Mouse (Mus musculus) thymus, adult 2 months (tissue): ENCODE measurements around the gene Mobp. TPM values are rescaled to one million over a fixed set of nuclear protein-coding genes. Genes with fewer than 3 reads are reported as not detected.
A peak's percentile ranks its signal among the peaks of the same experiment; 100 is the strongest.
"Not testable (repeated sequence)": the region's sequence is repeated elsewhere in the genome, so short reads cannot be mapped to it uniquely, and the experiment has no call there.

Source experiments
- DNase-seq: peaks from one replicate; pipeline ENCODE4 v3.0.0; 2021
- H3K27ac ChIP-seq: fragments of 200-500 bp; 2 replicates; pipeline ENCODE4 v1.5.1; 2012; ENCODE audit warnings: low read length, control low read depth; ENCODE audit not compliant: control insufficient read depth, insufficient read depth
- H3K27me3 ChIP-seq: fragments of 200-500 bp; 2 replicates; pipeline ENCODE4 v1.6.1; 2012; ENCODE audit warnings: mild to moderate bottlenecking, low read length, moderate library complexity, mixed read lengths; ENCODE audit not compliant: control insufficient read depth, insufficient read depth
- H3K36me3 ChIP-seq: fragments of 200-500 bp; 2 replicates; pipeline ENCODE4 v1.6.1; 2012; ENCODE audit warnings: mild to moderate bottlenecking, low read length, moderate library complexity; ENCODE audit not compliant: control insufficient read depth, insufficient read depth
- H3K4me1 ChIP-seq: fragments of 200-500 bp; replicated peaks from 2 replicates; pipeline ENCODE4 v1.6.1; 2012; ENCODE audit warnings: low read length; ENCODE audit not compliant: control insufficient read depth, insufficient read depth
- H3K4me3 ChIP-seq: fragments of 200-500 bp; 2 replicates; pipeline ENCODE4 v1.5.1; 2012; ENCODE audit warnings: mild to moderate bottlenecking, low read length, control low read depth, moderate library complexity; ENCODE audit not compliant: control insufficient read depth, insufficient read depth
- CTCF ChIP-seq: fragments of 200-500 bp; IDR thresholded peaks from 2 replicates; pipeline ENCODE4 v1.5.1; 2012; ENCODE audit warnings: mild to moderate bottlenecking, control low read depth, low read length, moderate library complexity, borderline replicate concordance; ENCODE audit not compliant: control insufficient read depth, poor library complexity, insufficient read depth; ENCODE audit errors: extremely low read depth
- POLR2A ChIP-seq: fragments of 200-500 bp; IDR thresholded peaks from 2 replicates; pipeline ENCODE4 v1.6.1; 2012; ENCODE audit warnings: mild to moderate bottlenecking, low read length, control low read depth, moderate library complexity; ENCODE audit not compliant: control insufficient read depth, poor library complexity, insufficient read depth; ENCODE audit errors: extremely low read depth
- WGBS: fragments of 180-500 bp; shearing (Covaris S2); methylation state at CpG from one replicate; pipeline ENCODE4 v1.1.7; 2018; 5-methylcytosine and 5-hydroxymethylcytosine counted together
- polyA plus RNA-seq: library from polyadenylated mRNA; depleted of rRNA; stranded (reverse); fragments of >200 nt; gene quantifications from 2 replicates; pipeline ENCODE4 v1.2.3, GENCODE M21; 2012; rRNA removed

The Mobp gene
- polyA plus RNA-seq = 0.48 TPM in 1 of 2 replicates, not detected in the other

- Histone ChIP-seq H3K27me3 (no peaks in the 10 kb centered on the region), H3K27ac (no peak within 1 kb of the TSS), H3K4me1 (no peaks in the 10 kb centered on the region), H3K36me3 (no peaks in the 10 kb centered on the region), H3K4me3 (no peak within 1 kb of the TSS)
- no peak for DNase-seq
- TF ChIP-seq CTCF (no peak), POLR2A (no peak)
- 88% methylated on average over 11 of the region's 11 CpGs for WGBS
Observed at GRCm38 (mm10) chr9:120149222-120149828, at the start of gene Mobp. Gene Mobp, plus strand, starts transcription at chr9:120149707.

DNA sequence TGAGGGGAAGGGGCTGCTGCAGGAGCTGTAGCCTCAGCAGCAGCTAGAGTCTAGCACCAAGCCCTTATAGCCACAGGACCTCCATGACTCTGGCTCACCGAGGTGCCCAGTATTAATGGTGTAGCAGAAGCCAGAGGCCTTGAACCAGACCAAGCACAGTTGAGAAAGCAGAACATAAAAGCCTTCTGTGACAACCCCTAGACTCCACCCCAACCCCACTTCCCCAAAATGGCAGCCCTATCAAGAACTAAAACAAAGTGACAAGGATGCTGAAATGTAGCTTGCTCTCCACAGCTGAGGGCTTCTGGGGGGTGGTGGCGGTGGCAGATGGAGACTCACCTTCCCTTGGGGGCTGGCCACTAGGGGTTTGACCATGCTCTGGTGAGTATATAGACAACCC, 48.3 kb upstream of the Mobp start:
- no peak for DNase-seq
- Histone ChIP-seq H3K36me3 (no peaks in the 10 kb centered on the region), H3K4me3 (no peak overlapping the region), H3K4me1 (peaks cover 3% of the 10 kb centered on the region), H3K27ac (no peak overlapping the region), H3K27me3 (no peaks in the 10 kb centered on the region)
- WGBS = 95% methylated on average over 2 of the region's 2 CpGs
- TF ChIP-seq CTCF (no peak), POLR2A (no peak)

DNA sequence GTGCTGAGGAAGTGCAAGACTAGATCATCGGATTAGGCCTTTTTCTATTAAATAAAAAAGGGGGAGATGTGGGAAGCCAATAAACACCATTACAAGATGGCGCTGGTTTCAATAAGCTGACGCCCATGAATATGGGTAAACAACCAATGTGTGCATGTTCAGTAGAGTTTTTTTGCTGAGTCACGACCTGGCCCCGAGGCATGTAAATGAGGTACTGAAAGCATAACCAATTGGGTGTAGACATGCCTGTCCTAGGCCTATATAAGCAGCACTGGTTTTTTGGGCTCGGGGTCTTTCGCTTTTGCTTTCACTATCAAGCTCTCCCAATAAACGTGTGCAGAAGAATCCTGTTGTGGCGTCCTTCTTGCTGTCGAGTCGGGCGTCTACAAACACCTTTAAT, 40.6 kb upstream of the Mobp start:
- H3K4me1 ChIP-seq, DNase-seq, H3K4me3 ChIP-seq, H3K27ac ChIP-seq, H3K36me3 ChIP-seq, H3K27me3 ChIP-seq: not testable (repeated sequence)
- 93% methylated on average over 12 of the region's 12 CpGs for WGBS

DNA sequence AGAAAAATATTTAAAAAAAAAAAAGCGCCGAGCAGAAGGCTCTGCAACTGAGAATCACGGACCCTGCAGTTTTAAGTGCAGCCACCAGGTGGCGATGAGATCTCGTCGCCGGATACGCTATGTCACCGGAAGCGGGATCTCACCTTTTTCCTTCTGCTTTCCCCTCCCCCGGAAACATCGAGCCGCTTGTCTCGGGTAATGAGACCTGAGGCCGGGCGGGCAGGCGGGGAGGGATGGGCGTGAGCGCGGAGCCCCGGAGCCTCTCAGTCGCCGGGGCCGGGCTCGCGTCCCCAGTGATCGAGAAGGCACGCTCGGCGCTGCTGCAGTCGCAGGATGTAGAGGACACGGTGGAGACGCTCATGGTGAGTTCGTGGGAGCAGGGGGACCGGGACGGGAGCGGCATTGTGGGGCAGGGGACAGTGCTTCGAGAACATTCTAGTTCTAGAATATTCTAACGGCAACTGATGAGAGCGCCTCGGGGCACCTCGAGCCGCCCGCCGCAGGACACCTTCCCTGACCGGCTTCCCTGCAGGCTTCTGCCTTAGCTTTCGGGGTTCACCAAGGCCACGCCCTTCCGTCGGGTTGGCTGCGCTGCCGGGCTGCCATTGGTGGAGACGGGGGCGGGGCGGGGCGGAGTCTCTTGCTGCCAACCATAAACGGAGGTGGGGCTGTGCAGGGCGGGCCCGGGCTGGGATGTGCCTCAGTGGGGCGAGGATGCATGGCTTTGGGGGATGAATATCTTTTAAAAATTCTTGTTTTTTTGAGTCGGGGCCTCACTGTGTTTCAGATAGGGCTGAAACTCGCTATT, 39.1 kb upstream of the Mobp start, which contains the start of gene Slc25a38:
Gene Slc25a38 (plus strand): TSS at position 164 of the 808 bp plus-strand sequence.
- WGBS = under 1% methylated on average over 62 of the region's 62 CpGs
- no peaks in the 10 kb centered on the region for H3K27me3 ChIP-seq
- peak within 1 kb of the TSS; percentile 90 for H3K4me3 ChIP-seq
- DNase-seq = peak; percentile 95
- peaks cover 3% of the 10 kb centered on the region; the same call in 1 of the 2 replicates for H3K4me1 ChIP-seq
- H3K36me3 ChIP-seq = no peaks in the 10 kb centered on the region
- TF ChIP-seq POLR2A (peak; percentile 82), CTCF (peak; percentile 83)
- peak within 1 kb of the TSS; percentile 84 for H3K27ac ChIP-seq

- TF ChIP-seq CTCF (no peak), POLR2A (no peak)
- WGBS = 72% methylated on average over 15 of the region's 15 CpGs
Observed at GRCm38 (mm10) chr9:120111156-120111945, 38.2 kb upstream of the Mobp start.

DNA sequence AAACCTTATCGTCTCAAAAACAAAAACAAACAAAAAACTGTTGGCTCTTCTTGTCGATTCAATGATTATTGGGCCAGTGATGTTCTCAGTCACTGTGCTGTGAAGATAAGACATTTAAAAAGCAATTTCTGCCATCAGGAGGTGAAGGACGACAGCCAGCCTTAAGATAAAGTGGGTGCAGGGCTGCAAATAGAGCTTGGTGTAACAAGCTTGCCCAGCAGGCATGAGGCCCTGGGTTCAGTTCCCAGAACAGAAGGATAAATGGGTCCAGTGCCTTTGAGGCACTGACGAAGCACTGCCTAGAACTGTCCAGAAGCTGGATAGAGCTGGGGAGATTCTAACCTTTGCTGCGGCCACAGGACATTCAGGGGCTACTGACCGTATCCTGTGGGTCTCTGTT, 37.0 kb upstream of the Mobp start:
- no peak for DNase-seq
- Histone ChIP-seq H3K27ac (no peak overlapping the region), H3K27me3 (no peaks in the 10 kb centered on the region), H3K4me1 (peaks cover 9% of the 10 kb centered on the region), H3K4me3 (no peak overlapping the region), H3K36me3 (peaks cover 5% of the 10 kb centered on the region; the same call in 1 of the 2 replicates)
- TF ChIP-seq POLR2A (no peak), CTCF (no peak)
- WGBS = 98% methylated on average over 6 of the region's 6 CpGs

More at GRCm38 (mm10) chr9:120111156-120111945, 38.2 kb upstream of the Mobp start:
- Histone ChIP-seq H3K4me1 (peaks cover 7% of the 10 kb centered on the region), H3K4me3 (no peak overlapping the region), H3K27me3 (no peaks in the 10 kb centered on the region), H3K36me3 (no peaks in the 10 kb centered on the region), H3K27ac (no peak overlapping the region)
- DNase-seq = no peak
